Mouse (Mus musculus): ENCODE results near the gene Thra. TPM values are rescaled to one million over a fixed set of nuclear protein-coding genes. Genes with fewer than 3 reads are reported as not detected.

Gene Thra
- polyA plus RNA-seq, 1 experiment, result 128 TPM

DNA sequence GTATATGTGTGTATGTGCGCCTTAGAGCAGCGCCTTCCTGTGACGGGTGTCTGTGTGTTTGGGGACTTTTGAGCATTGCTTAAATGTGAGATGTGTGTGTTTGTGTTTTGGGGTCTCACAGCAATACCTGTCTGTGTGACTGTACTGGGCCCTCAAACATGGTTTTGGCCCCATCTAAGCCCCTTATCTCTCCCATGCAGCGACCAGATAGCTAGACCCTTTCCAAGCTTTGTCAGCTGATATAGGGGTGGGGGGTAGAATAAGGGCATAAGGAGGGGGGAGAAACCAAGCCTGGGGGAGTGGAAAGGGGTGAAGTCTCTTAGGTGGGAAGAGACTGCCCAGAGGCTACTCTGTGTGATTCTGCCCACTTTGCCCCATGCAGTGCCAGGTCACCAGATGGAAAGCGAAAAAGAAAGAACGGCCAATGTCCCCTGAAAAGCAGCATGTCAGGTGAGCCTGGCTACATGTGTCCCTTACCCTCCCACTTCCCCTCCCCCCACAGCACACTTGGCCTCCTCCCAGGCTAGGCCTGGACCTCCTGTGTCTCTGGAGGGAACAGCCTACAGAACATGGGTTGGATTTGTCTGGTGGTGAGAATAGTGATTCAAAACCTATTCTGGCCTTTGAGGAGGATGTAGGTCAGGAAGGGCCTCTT is 15.4 kb downstream of the Thra start:
- H3K27ac ChIP-seq (ENCODE audit: insufficient read depth, low read depth, low read length), result no peak overlapping the region
- peaks cover 32% of the 10 kb centered on the region for H3K4me1 ChIP-seq (ENCODE audit: control insufficient read depth, insufficient read depth, insufficient read length, low read length)
- no peaks in the 10 kb centered on the region for H3K27me3 ChIP-seq (ENCODE audit: control insufficient read depth, insufficient read depth, low read length)
- TF ChIP-seq CTCF (IDR thresholded peaks at IDR 0.05; ENCODE audit: extremely low read depth, insufficient read length, insufficient replicate concordance, low read depth, low read length) (no peak), POLR2A (IDR thresholded peaks at IDR 0.05; ENCODE audit: low read depth, low read length) (no peak)
- no peak overlapping the region for H3K4me3 ChIP-seq (ENCODE audit: low read depth, low read length)
- peaks cover 25% of the 10 kb centered on the region for H3K36me3 ChIP-seq (ENCODE audit: control insufficient read depth, insufficient read depth, low read length)
- 94% methylated on average over 6 of the region's 6 CpGs for WGBS

DNA sequence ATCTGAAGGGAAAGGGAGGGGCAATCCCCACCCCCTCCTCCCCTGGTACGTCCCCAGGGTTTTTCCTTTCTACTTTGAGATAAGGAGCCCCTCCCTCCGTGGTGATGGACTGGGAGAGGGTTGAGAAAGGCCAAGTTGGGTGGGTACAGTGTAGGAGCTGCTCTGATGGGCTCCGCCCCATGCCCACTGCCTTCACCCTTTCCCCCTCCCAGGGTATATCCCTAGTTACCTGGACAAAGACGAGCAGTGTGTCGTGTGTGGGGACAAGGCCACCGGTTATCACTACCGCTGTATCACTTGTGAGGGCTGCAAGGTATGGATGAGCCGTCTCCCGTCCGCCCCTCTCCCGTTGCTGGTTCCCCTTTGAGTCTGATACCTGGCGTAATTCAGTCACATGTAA is 16.3 kb downstream of the Thra start:
- Histone ChIP-seq H3K27ac (ENCODE audit: insufficient read depth, low read depth, low read length) (no peak overlapping the region), H3K27me3 (ENCODE audit: control insufficient read depth, insufficient read depth, low read length) (no peaks in the 10 kb centered on the region), H3K4me3 (ENCODE audit: low read depth, low read length) (no peak overlapping the region), H3K4me1 (ENCODE audit: control insufficient read depth, insufficient read depth, insufficient read length, low read length) (peaks cover 27% of the 10 kb centered on the region), H3K36me3 (ENCODE audit: control insufficient read depth, insufficient read depth, low read length) (peaks cover 31% of the 10 kb centered on the region)
- no peak for TF ChIP-seq POLR2A (IDR thresholded peaks at IDR 0.05; ENCODE audit: low read depth, low read length)
- TF ChIP-seq CTCF (IDR thresholded peaks at IDR 0.05; ENCODE audit: extremely low read depth, insufficient read length, insufficient replicate concordance, low read depth, low read length), result no peak
- WGBS, result 82% methylated on average over 12 of the region's 12 CpGs

DNA sequence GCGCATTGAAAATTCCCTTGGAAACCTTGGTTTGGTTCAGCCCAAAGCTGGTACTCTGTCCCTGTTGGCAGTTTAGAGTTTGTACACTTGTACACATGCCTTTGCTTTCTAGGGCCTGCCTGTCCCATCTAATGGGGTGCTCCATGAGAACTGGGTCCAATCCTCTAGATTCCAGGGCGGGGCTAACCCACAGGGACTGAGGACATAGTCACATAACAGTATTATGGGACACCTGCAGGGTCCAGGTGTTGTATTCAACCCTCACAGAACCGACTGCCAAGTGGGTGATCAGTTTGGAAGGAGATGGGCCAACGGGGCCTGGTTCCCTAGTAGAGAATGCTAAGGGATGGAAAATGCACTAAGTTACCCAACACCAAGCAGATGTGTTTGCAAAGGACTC is 21.5 kb downstream of the Thra start:
- H3K27me3 ChIP-seq (ENCODE audit: control insufficient read depth, insufficient read depth, low read length), result no peaks in the 10 kb centered on the region
- peaks cover 49% of the 10 kb centered on the region for H3K36me3 ChIP-seq (ENCODE audit: control insufficient read depth, insufficient read depth, low read length)
- 76% methylated on average over 4 of the region's 4 CpGs for WGBS
- H3K4me1 ChIP-seq (ENCODE audit: control insufficient read depth, insufficient read depth, insufficient read length, low read length), result peaks cover 10% of the 10 kb centered on the region
- no peak overlapping the region for H3K4me3 ChIP-seq (ENCODE audit: low read depth, low read length)
- TF ChIP-seq POLR2A (IDR thresholded peaks at IDR 0.05; ENCODE audit: low read depth, low read length) (no peak), CTCF (IDR thresholded peaks at IDR 0.05; ENCODE audit: extremely low read depth, insufficient read length, insufficient replicate concordance, low read depth, low read length) (no peak)
- no peak overlapping the region for H3K27ac ChIP-seq (ENCODE audit: insufficient read depth, low read depth, low read length)

DNA sequence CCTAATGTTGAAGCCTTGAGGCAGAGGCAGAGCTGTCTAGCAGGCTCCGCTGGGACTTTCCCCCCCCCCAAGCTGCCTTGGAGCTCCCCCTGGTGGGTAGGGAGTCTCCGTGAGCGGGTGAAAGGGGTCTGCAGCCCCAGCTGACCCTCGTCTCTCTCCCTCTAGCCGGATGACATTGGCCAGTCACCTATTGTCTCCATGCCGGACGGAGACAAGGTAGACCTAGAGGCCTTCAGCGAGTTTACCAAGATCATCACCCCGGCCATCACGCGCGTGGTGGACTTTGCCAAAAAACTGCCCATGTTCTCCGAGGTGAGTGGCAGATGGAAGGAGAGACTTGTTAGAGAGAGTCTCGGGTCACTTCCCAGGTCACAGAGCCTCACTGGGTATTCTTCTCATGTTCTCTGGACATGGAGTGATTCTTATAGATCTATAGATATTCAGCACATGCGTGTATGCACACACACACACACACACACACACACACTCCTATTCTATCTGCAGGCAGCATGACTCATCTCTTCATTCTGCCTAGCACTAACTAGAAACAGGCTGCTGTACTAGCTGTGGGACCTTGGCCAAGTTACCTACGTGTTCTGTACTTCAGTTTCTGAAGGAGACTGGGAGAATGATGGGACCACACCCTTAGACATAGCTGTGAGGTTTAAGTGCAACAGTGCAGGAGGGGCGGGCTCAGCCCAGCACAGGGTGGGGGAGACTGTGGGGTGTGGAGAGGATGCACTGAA is 22.5 kb downstream of the Thra start:
- peak overlapping the region; percentile 58 for H3K27ac ChIP-seq (ENCODE audit: insufficient read depth, low read depth, low read length)
- H3K4me3 ChIP-seq (ENCODE audit: low read depth, low read length), result no peak overlapping the region
- H3K36me3 ChIP-seq (ENCODE audit: control insufficient read depth, insufficient read depth, low read length), result peaks cover 50% of the 10 kb centered on the region
- peaks cover 10% of the 10 kb centered on the region for H3K4me1 ChIP-seq (ENCODE audit: control insufficient read depth, insufficient read depth, insufficient read length, low read length)
- no peaks in the 10 kb centered on the region for H3K27me3 ChIP-seq (ENCODE audit: control insufficient read depth, insufficient read depth, low read length)
- TF ChIP-seq CTCF (IDR thresholded peaks at IDR 0.05; ENCODE audit: extremely low read depth, insufficient read length, insufficient replicate concordance, low read depth, low read length), result peak; percentile 35; the same call in 1 of the 2 replicates
- TF ChIP-seq POLR2A (IDR thresholded peaks at IDR 0.05; ENCODE audit: low read depth, low read length), result no peak
- WGBS, result 70% methylated on average over 17 of the region's 17 CpGs

DNA sequence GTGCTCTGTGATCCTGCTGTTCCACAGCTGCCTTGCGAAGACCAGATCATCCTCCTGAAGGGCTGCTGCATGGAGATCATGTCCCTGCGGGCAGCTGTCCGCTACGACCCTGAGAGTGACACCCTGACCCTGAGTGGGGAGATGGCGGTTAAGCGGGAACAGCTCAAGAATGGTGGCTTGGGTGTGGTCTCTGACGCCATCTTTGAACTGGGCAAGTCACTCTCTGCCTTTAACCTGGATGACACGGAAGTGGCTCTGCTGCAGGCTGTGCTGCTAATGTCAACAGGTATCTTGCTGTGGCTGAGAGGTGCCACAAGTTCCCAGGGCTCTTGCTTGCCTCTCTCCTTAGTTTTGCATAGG is 23.0 kb downstream of the Thra start:
- 79% methylated on average over 8 of the region's 8 CpGs for WGBS
- H3K27ac ChIP-seq (ENCODE audit: insufficient read depth, low read depth, low read length), result peak overlapping the region; percentile 58

DNA sequence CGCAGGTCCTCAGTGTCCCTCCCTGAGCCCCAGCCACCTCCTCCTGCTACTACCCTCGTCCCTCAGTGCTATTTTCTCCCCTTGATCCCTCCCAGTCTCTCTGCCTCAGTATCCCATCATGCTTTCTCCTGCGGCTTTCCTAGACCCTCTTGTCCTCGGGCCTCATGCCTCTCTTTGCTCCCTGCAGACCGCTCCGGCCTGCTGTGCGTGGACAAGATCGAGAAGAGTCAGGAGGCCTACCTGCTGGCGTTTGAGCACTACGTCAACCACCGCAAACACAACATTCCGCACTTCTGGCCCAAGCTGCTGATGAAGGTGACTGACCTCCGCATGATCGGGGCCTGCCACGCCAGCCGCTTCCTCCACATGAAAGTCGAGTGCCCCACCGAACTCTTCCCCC is 23.7 kb downstream of the Thra start:
- H3K27ac ChIP-seq (ENCODE audit: insufficient read depth, low read depth, low read length), result no peak overlapping the region
- H3K36me3 ChIP-seq (ENCODE audit: control insufficient read depth, insufficient read depth, low read length), result peaks cover 60% of the 10 kb centered on the region
- H3K27me3 ChIP-seq (ENCODE audit: control insufficient read depth, insufficient read depth, low read length), result no peaks in the 10 kb centered on the region
- H3K4me1 ChIP-seq (ENCODE audit: control insufficient read depth, insufficient read depth, insufficient read length, low read length), result peaks cover 10% of the 10 kb centered on the region
- no peak for TF ChIP-seq POLR2A (IDR thresholded peaks at IDR 0.05; ENCODE audit: low read depth, low read length)
- TF ChIP-seq CTCF (IDR thresholded peaks at IDR 0.05; ENCODE audit: extremely low read depth, insufficient read length, insufficient replicate concordance, low read depth, low read length), result no peak
- WGBS, result 90% methylated on average over 18 of the region's 18 CpGs
- no peak overlapping the region for H3K4me3 ChIP-seq (ENCODE audit: low read depth, low read length)

More for the DNA sequence above, 23.0 kb downstream of the Thra start:
- H3K4me1 ChIP-seq (ENCODE audit: control insufficient read depth, insufficient read depth, insufficient read length, low read length), result peaks cover 10% of the 10 kb centered on the region
- H3K27me3 ChIP-seq (ENCODE audit: control insufficient read depth, insufficient read depth, low read length), result no peaks in the 10 kb centered on the region
- H3K36me3 ChIP-seq (ENCODE audit: control insufficient read depth, insufficient read depth, low read length), result peaks cover 54% of the 10 kb centered on the region
- H3K4me3 ChIP-seq (ENCODE audit: low read depth, low read length), result no peak overlapping the region
- TF ChIP-seq POLR2A (IDR thresholded peaks at IDR 0.05; ENCODE audit: low read depth, low read length) (no peak), CTCF (IDR thresholded peaks at IDR 0.05; ENCODE audit: extremely low read depth, insufficient read length, insufficient replicate concordance, low read depth, low read length) (no peak)

DNA sequence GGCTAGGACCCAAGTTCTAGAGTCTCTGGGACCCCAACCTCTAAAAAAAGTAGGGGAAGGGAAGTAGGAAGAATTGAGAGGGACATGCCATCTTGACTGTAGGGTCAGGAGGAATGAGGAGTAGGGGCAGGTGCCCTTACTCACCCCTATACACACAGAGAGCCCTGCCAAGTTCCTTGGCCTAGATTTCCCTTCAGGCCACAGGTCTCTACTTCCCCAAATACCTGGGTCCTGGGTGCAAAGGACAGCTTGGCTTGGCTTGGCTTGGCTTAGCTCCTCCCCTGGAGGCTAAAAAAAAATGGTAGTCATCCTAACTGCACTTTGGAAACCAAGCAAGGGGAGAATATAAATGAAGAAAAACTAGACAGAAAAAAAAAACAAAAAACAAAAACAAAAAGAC is 24.3 kb downstream of the Thra start:
- no peak for TF ChIP-seq POLR2A (IDR thresholded peaks at IDR 0.05; ENCODE audit: low read depth, low read length)
- no peak for TF ChIP-seq CTCF (IDR thresholded peaks at IDR 0.05; ENCODE audit: extremely low read depth, insufficient read length, insufficient replicate concordance, low read depth, low read length)
- Histone ChIP-seq H3K4me3 (ENCODE audit: low read depth, low read length) (no peak overlapping the region), H3K27ac (ENCODE audit: insufficient read depth, low read depth, low read length) (no peak overlapping the region), H3K36me3 (ENCODE audit: control insufficient read depth, insufficient read depth, low read length) (peaks cover 67% of the 10 kb centered on the region), H3K27me3 (ENCODE audit: control insufficient read depth, insufficient read depth, low read length) (no peaks in the 10 kb centered on the region), H3K4me1 (ENCODE audit: control insufficient read depth, insufficient read depth, insufficient read length, low read length) (peaks cover 11% of the 10 kb centered on the region)

Data from small intestine, adult 2 months (tissue).